Mouse (Mus musculus) left cerebral cortex, adult 18-20 months (tissue): Measurements from ENCODE around the gene Qtrt2. TPM values are rescaled to one million over a fixed set of nuclear protein-coding genes. Genes with fewer than 3 reads are reported as not detected.

Source experiments
- DNase-seq, 2 experiments: peaks; one replicate each; pipeline ENCODE4 v3.0.0; 2021 to 2022; ENCODE audit warnings: low spot score in 2 of 2, mixed read lengths in 1 of 2
- long read RNA-seq, 2 experiments: library from polyadenylated mRNA; stranded (forward); transcript quantifications; one replicate each; pipeline ENCODE4 v2.0.0; 2021
- total RNA-seq, 2 experiments: library from RNA; stranded (reverse); gene quantifications; 2 replicates each; pipeline ENCODE4 v1.2.3; 2021

Qtrt2 gene
- total RNA-seq = 10 to 100 TPM; 30.2 to 34.8 TPM
- long read RNA-seq, experiment 1, partial matches to known transcripts = 1 of 20 reads
- long read RNA-seq, experiment 1, other reads (novel, unspliced or antisense) = 17 of 20 reads
- long read RNA-seq, experiment 2, partial matches to known transcripts = 2 of 10 reads
- long read RNA-seq, experiment 2, other reads (novel, unspliced or antisense) = 8 of 10 reads

DNA sequence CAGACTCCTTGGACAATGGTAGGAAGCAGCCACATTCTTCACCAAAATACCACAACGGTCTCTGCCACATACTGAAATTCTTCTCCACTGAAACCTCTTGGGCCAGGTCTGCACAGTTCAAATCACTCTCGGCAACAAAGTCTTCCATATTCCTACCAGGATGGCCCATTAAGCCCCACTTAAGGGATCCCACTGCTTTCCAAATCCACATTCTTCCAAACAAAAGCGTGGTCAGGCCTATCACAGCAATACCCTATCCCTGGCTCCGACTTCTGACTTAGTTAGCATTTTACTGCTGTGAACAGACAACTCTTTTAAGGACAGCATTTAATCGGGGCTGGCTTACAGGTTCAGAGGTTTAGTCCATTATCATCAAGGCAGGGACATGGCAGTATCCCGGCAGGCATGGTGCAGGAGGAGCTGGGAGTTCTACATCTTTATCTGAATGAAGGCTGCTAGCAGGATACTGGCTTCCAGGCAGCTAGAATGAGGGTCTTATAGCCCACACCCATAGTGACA lies at the start of gene Qtrt2:
Qtrt2 (minus strand) TSS at position 469 of the 519 bp plus-strand sequence.
- DNase-seq = no peak

DNA sequence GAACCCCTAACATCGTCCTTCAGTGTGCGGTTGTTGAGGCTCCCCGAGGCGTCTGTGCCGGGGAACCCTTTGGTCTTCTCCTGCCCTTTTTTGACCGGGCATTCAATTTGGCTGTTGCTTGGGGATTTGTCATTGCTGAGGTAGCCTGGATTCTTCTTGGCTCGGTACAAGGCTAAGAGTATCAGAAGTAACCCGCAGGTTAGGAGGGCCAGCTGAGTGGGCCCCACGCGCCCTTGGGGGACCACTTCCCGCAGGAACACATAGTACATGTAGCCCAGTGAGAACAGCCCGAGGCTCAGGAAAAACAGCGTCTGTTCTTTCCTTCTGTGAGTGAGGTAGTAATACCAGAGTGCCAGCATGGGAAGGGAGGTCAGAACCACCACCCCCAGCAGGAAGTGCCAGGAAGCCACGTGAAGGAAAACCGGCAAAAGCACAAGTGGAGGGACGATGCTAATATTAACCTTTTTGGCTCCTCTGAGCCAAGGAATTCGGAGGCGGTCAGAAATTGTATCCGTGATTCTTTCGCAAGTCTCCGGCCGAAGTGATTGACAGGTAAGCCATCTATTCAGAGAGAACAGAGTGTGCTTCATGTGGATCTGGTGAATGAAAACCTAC lies 47.1 kb upstream of the Qtrt2 start:
- DNase-seq = no peak

DNA sequence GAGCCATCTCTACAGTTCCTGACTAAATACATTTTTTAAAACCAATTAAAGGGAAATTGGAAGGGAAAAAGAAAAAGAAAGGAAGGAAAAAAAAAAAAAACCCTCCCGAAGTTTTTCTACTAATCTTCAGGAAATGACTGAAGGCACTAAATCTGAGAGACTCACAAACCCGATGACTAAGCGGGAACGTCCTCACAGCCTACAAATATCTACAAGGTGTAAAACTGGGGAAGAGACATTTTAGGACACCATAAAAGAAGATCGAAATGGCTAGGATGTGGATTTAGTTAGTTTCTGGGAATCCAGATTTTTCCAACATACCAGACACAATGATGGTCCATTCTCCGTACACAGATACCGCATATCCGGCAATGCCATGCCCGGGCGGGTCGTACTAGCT lies 46.5 kb upstream of the Qtrt2 start:
- no peak for DNase-seq

DNA sequence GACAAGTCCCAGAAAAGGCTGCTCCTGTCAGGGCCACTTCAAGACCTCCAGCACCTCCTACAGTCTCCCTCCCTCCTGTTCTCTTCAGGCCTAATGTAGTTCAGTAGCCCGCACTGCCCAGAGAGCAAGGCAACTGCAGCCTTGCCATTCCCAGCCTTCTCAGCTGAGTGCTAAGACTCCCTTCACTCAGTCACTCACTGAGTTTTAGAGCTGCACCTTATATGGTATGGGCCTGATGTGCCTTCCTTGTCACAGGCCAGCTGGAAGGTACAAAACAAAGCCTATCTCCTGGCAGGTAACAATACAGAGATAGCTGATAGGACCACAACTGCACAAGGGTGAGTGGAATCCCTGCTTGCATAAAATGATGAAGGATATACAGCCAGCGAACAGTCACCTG lies 45.8 kb upstream of the Qtrt2 start:
- DNase-seq = no peak

DNA sequence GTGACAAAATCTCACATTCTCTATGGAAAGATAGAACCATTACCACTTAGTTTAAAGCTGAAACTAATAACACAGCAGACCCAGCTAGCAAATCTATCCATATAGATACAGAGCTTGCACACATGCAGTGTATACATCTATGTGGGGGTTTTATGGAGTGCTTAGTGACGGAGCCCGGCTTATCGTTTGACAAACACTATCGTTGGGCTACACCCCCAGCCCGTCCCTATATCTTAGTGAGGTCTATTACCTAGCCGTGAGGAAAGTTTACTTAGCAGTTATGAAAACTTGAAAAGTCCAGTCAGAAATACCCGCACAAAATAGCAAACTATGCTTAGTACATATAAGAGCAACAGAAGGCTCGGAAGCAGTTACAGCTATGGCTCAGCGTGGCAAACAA lies 45.1 kb upstream of the Qtrt2 start:
- DNase-seq = no peak

DNA sequence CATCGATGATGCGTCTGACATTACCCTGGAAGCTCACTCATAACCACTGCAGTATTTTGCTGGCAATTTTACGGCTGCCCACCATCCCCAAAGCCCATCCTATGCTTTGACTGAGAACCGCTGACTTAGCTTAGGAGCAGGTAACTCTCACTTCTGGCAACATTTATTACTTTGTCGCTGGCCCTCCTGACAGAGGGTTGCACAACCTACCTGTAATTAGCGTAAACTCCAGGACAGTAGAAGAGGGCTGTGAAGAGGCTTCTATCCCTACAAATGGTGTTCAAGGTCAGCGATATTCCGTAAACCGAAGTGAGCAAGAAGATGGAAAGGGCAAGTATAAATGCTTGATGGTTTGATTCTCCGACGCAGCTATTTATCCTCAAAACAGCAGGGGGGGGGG lies 44.6 kb upstream of the Qtrt2 start:
- DNase-seq = no peak

DNA sequence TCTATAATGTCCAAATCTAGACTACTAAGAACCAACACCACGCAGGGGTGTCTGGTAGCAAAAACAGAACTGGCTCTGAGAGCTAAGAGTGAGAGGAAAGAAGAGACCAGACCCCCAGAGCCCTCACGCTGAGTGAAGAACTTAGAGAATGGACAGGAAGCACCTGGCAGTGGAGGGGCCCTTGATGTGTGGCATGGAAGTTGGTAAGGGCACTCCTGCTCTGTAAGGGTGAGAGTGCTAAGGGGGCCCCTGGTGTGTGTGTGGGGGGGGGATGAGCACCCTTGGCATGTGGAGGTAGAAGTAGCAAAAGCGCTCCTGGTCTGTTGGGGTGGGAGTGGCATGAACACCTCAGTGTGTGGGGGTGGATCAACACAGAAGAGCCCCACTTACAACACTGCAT lies 43.8 kb upstream of the Qtrt2 start:
- DNase-seq = no peak

DNA sequence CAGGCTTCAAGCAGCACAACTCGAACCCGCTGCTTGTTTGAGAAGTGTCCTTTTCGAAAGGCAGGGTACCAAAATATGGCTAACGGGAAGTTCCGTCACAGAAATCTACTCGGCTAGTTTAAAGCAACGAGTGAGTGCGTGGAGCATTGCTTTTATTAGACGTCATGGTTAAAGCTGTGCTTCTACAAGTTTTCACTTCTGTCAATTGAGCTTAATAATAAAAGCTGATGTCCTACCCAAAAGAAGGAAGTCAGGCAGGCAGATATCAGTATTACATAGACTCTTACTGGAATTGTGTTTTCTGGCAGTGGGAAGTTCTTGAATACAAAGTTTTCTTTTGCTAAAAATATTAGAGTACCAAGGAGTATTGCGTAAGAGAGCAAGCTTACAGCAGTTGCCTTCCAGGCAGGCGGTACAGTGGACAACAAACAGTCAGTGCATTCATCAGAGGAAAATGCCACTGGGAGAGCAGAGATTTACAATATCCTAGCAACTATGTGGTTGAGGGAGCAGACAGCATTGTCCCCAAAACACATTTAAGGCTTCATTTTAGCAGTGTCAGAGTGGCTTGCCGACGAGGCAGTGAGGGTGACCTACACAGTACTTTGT lies 39.3 kb upstream of the Qtrt2 start:
- DNase-seq = no peak

DNA sequence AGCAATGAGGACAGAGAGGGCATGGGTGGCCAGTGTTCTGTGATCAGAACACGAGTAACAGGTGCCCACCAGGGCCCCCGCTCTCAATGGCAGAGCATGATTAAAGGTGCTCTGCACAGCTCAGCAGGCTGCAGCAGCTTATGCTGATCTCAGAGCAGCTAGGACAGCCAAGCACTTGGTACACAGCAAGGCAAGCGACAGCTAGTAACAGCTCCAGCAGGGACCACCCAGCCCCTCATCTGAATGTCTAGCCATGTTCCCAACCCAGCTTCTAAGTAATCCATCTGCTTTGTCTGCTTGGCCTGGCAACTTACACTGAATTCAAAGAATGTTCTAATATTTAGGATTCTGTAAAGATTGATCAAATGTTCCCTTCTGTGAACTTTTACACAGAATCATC lies 37.2 kb upstream of the Qtrt2 start:
- no peak for DNase-seq

DNA sequence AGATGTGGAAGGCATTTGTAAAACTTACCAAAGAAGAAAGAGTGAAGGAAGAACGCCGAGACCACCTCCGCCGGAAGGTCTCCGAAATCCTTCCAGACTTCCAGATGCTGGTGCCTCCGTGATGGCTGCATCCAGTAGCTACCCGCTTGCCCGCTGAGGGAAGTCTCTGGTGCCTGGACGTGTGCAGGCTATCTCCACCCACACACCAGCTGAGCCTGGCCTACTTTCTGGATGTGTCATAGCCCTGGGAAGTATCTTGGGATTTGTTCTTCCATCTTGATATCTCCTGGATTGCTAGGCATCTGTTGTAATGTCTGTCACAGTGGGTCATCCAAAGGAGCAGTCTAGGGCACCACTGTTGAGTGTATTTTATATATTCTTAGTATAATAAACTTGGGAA lies 36.7 kb upstream of the Qtrt2 start:
- peak; percentile 49 to 63 for DNase-seq

DNA sequence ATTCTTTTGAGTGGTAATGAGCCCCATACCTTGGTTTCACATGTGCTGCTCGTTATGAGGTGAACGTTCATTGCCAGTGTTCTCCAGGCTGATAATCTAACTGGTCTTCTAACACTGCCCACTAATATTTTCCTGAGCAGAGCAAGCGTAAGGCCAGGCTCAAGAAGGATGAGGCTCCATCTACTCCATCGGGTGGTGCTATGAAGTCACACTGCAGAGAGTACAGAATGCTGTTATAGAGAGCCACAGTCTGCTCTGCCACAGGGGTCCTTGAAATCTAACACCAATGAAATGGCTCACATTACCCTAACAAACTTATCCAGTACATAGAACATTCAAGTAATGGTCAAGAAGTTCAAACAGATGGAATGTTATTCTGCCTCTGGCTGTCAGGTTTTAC lies 31.4 kb upstream of the Qtrt2 start:
- no peak for DNase-seq

DNA sequence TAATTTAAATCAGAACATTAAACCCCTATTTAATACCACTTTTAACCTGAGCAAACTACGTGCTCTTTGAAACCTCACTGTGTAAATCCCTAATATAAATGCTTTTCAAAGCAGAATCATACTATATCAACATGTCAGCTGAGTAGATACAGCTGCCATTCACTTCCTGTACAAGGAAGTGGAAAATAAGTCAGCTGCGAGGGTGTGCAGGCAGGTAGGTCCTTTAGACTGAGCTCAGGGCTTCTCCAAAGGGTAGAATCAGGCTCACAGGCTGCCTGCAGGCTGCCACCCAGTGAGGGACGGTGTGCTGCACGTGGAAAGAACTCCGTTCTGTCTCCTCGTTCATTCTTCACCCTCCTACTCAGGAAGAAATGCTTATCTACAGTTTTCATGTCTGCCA lies 28.3 kb upstream of the Qtrt2 start:
- DNase-seq = no peak

DNA sequence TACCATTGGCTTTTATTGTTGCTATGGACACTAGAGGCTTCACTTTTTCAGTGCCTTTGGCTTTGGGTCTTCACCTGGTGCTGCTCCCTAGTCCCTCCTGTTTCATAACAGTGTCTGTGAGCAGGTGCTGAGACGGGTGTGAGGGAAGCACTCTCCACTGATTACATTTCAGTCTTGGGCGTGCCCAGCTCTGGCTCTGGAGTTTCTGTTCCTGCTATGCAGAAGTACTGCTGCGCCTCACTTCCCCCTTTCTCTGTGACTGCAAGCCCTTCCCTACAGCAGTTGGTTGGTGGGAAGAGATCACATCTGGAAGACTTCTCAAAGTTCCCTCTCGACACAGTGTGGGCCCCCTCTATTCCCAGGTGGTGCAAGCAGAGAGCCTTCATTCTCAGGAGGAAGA lies 25.0 kb upstream of the Qtrt2 start:
- no peak for DNase-seq

DNA sequence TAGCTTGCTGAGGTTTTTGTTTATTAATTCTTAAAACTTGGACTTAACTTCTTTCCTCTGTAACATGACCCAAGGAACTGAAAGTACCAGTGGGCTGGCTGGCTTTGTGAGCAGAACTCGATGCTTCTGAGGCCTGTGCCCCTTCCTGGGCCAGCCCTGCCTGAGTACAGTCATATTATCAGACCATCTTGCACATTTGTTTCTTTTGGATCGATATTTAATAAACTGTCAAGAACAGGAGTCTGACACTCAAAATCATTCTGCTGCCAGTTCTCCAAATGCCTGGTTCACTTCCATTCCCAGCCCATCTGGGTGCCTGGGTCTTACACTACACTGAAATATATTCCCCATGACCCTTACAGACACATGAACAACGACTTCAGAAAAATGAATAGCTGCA lies 19.3 kb upstream of the Qtrt2 start:
- DNase-seq = no peak

DNA sequence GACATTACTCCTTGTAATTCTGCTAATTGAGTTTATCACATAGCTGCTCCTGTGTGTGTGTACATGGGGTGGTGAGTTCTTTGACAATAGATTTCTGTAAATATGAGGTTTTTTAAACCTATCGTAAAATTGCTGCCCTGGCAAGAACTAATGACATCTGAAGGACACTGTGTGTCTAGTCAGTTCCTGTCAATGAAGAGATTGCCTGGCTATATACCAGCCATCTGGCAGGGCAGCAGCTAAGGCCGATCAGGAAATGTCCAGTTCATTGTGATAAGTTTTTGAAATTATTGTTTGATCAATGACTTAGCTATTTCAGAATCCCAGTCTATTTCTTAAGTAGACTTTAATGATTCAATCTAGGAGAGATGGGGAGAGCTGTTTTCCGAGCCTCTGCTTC lies 18.7 kb upstream of the Qtrt2 start:
- DNase-seq = no peak

DNA sequence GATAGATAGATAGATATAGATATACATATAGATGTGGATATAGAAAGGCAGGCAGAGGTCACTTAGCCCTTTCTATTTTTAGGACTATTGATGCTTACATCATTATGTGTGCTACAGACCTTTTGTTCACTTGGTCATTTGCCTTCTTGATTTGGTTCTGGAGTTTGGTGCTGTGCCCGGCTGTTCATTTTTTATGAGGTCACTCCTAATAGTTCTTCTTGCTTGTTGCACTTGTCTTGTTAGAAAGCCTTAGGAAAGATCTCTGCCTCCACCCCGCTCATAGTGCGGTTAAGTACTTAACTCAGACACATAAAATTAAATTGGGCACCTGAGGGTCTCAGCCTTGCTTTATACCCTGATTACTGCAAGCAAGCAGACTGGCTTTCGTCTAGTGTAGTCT lies 14.2 kb upstream of the Qtrt2 start:
- DNase-seq = no peak

DNA sequence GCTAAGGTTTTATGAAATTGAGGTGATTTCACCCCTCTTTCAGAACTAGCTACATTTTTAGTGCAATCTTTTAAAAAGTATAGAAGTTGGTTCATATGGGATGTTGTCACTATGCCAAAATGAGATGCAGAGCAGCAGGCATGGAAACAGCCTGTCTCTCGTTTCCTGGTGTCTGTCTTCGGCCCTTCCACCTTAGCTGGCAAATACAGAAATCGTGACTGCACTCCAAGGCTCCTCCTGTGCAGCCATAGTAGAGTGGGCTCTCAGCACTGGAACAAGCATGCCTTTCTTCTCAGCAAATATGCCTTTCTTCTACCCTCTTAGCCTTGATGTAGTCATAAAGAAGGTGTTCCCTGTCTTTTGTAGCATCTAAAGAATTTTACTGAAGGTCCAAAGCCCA lies 9.3 kb upstream of the Qtrt2 start:
- no peak for DNase-seq

DNA sequence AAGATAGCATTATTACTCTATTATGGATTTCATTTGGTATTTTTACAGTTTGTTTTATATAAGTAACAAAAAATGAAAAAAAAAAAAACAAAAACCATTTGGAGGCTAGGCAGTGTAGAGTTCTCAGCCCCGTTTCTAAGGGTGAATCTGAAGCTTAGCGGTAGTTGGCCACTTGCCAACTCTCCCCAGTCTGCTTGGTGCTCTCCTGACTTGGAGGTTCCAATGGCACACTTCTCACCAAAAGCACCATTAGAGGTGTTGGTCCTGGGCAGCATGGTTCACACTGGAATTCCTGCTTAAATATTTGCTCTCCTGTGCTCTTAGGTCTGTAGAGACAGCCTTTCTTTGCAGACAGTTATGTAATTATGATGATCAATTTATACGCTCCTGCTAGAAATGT lies 8.8 kb upstream of the Qtrt2 start:
- DNase-seq = no peak

DNA sequence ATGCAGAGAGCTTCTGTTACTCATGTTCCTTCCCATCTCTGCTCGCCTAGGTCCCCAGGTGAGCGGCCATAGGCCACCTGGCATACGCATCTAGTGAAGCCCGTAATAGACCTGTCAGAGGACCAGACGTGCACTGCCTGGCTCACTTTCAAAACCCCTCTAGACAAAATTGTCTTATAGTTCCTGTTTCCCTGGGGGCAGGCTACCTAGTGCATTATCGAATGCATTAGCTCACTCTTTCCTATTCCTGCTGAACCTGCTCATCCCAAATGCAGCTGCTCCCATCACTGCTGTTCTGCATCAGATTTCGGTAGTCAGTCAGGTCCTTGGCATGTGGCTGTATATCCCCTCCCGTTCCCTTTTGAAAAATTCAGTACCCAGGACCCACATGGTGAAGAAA lies 8.2 kb upstream of the Qtrt2 start:
- no peak for DNase-seq

DNA sequence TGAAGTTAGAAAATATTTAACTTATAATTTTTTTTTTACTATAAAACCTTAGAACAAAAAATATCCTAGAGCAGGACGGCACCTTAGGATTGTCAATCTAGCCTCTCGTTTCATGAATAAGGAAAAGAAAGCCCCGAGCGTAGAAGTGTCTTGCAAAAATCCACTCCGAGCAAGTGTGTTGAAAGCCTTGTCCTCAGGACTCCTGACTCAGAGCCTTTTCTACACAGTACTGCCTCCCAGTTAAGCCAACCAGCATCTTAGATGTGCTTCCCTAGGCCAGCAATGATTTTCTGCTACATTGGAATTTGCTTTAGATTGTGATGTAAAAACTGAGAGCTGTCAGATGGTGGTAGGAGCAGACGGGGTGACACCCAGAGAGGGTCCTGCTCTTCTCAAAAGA lies 6.4 kb upstream of the Qtrt2 start:
- DNase-seq = no peak

DNA sequence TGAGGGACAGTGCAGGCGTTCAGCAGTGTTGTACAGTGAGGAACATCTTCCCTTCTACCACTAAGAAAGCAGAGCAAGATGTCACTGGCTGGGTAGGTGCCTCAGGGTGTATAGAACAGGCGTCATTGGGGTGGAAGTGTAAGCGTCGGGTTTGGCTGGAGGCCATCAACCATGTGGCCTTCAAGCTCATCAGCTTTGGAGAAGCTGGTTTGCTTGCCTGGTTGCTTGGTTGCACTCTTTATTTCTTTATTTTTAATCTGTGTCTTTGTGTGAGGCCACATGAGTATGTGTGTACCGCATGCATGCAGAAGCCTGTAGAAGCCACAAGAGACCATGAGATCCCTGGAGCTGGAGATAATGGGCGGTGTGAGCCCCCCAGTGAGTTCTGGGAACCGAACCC lies 5.7 kb upstream of the Qtrt2 start:
- DNase-seq = no peak

DNA sequence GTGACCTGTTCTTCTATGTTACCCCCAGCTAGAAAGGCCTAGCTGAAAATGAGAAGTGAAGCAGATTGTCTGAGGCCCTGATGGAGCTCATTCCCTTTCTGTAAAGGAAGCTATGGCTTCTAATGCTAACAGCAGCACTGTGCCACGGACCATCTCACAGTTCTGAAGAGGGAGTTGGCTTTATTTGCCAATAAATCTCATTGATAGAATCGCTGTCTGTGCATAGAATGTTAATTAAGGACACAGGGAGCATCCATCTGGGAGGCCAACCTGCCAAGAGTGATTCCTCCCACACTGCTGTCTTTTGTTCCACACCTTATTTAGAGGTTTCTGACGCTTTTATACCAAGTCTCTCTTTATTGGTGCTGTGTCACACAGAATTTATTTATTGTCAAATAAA lies 4.9 kb upstream of the Qtrt2 start:
- DNase-seq = no peak

DNA sequence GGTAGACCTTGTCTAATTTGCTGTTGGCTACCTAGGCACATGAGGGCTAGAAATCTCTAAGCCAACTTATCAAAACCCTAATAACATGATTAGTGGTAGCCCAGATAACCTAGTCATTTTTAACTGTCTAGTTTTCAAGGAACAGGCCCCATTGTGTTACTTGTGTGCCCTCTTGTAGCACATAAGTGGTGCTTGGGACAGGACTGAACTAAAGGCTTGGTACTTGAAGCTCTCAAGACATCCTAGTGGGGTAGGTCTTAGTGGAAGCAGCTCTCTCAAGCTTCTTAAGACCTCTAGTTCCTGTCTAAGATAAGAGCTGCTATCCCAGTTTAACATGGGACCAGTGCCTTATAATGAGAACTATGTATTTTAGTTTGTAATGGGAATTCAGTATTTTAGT lies 4.0 kb upstream of the Qtrt2 start:
- no peak for DNase-seq
